Mouse (Mus musculus): ENCODE measurements around the gene H2al1b.
"Not testable (repeated sequence)": the region's sequence is repeated elsewhere in the genome, so short reads cannot be mapped to it uniquely, and the experiment has no call there.

DNA sequence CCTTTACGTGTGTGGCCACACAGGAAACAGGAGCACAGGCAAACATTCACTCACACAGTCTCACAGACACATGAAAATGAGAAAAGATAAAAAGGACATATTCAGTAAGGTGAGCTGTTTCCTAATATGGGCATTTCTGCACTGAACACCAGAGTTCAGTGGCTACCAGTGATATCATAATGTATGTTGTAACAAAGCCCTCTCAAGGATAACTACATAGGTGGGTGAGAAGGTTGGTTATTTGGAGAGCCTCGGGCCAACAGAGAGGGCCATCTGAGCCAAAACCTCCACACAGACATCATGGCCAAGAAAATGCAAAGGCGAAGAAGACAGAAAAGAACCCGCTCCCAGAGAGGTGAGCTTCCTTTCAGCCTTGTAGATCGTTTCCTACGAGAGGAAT, 6.3 kb downstream of the H2al1b start, which contains the start of gene H2al1d:
- not testable (repeated sequence) for TF ChIP-seq GATA1 (IDR thresholded peaks at IDR 0.05; ENCODE audit: borderline replicate concordance, low read length); FLI1 (IDR thresholded peaks at IDR 0.05; ENCODE audit: low read length)
